Comparison of ENCODE assay signal across 24 mouse cellular contexts in genomic region chr10:71713456-71713855, GRCm38 (mm10).
"Had no signal": no experiment of that assay in that cellular context is flagged by ENCODE, and none has a peak within 500 bp of the region (broad histone marks: within the 10 kb centered on the region; RNA-seq: fewer than 3 reads in every experiment).

No protein-coding gene starts in this region.

- H3K27ac ChIP-seq: kidney, postnatal 0 days; limb, embryonic 10.5 days; limb, embryonic 13.5 days; liver, embryonic 12.5 days; liver, embryonic 15.5 days; lung, embryonic 15.5 days; midbrain, embryonic 10.5 days; midbrain, embryonic 13.5 days; neural tube, embryonic 13.5 days; stomach, embryonic 15.5 days had no signal

- H3K27me3 ChIP-seq: limb, embryonic 13.5 days; liver, embryonic 12.5 days; liver, embryonic 15.5 days; lung, embryonic 15.5 days; megakaryocyte, embryonic 14.5 days; midbrain, embryonic 13.5 days; neural tube, embryonic 13.5 days; stomach, embryonic 15.5 days had no signal

- H3K9me3 ChIP-seq: limb, embryonic 10.5 days; limb, embryonic 13.5 days; liver, embryonic 15.5 days; lung, embryonic 15.5 days; midbrain, embryonic 10.5 days; midbrain, embryonic 13.5 days; neural tube, embryonic 13.5 days; stomach, embryonic 15.5 days had no signal

- DNase-seq: kidney, adult 18-20 months; kidney, postnatal 25 days; liver; lung, adult 18-20 months; lung, postnatal 10 days; lung, postnatal 36 days; retina, postnatal 1 day; right cerebral cortex, postnatal 25 days; spleen, adult 18-20 months; thymus, adult 18-20 months; thymus, postnatal 36 days had no signal

- H3K9ac ChIP-seq: limb, embryonic 13.5 days; liver, embryonic 12.5 days; liver, embryonic 15.5 days; lung, embryonic 15.5 days; midbrain, embryonic 13.5 days; neural tube, embryonic 13.5 days; stomach, embryonic 15.5 days had no signal

- H3K36me3 ChIP-seq: limb, embryonic 10.5 days; limb, embryonic 13.5 days; liver, embryonic 12.5 days; liver, embryonic 15.5 days; lung, embryonic 15.5 days; midbrain, embryonic 10.5 days; midbrain, embryonic 13.5 days; neural tube, embryonic 13.5 days; stomach, embryonic 15.5 days had no signal

- H3K4me1 ChIP-seq: limb, embryonic 10.5 days; limb, embryonic 13.5 days; liver, embryonic 12.5 days; liver, embryonic 15.5 days; lung, embryonic 15.5 days; megakaryocyte, embryonic 14.5 days; midbrain, embryonic 10.5 days; midbrain, embryonic 13.5 days; neural tube, embryonic 13.5 days; stomach, embryonic 15.5 days had no signal

- H3K4me3 ChIP-seq: limb, embryonic 10.5 days; limb, embryonic 13.5 days; liver, embryonic 12.5 days; liver, embryonic 15.5 days; lung, embryonic 15.5 days; megakaryocyte, embryonic 14.5 days; midbrain, embryonic 10.5 days; midbrain, embryonic 13.5 days; myocyte; neural tube, embryonic 13.5 days; stomach, embryonic 15.5 days had no signal

- H3K4me2 ChIP-seq: limb, embryonic 13.5 days; liver, embryonic 12.5 days; liver, embryonic 15.5 days; lung, embryonic 15.5 days; midbrain, embryonic 13.5 days; neural tube, embryonic 13.5 days; stomach, embryonic 15.5 days had no signal

- ATAC-seq: liver, embryonic 12.5 days; midbrain, embryonic 13.5 days; midbrain, embryonic 16.5 days had no signal
